Mouse (Mus musculus) adrenal gland, adult (tissue): ENCODE measurements around the gene Ncam1.

Source experiments
- DNase-seq, 2 experiments: peaks; one replicate each; pipeline ENCODE4 v3.0.0; 2022 to 2023; ENCODE audit warnings: low spot score in 1 of 2; ENCODE audit not compliant: inconsistent age in 2 of 2

Gene Ncam1

GRCm38 (mm10) chr9:49798806-49799205, at the start of gene Ncam1:
Ncam1 (minus strand) TSS chr9:49798925.
- peak; percentile 90 to 94 for DNase-seq

- no peak for DNase-seq
Observed at GRCm38 (mm10) chr9:49834013-49834412, 35.3 kb upstream of the Ncam1 start.

GRCm38 (mm10) chr9:49827671-49828070, 28.9 kb upstream of the Ncam1 start:
- DNase-seq: peak; percentile 74 to 84

- peak; percentile 20 to 76 for DNase-seq
Observed at GRCm38 (mm10) chr9:49816115-49816650, 17.5 kb upstream of the Ncam1 start.

- DNase-seq: no peak
Observed at GRCm38 (mm10) chr9:49814442-49814841, 15.7 kb upstream of the Ncam1 start.

- DNase-seq: no peak
Observed at GRCm38 (mm10) chr9:49803222-49803621, 4.5 kb upstream of the Ncam1 start.

- peak; percentile 70 to 84 for DNase-seq
Observed at GRCm38 (mm10) chr9:49797821-49798571, 729 bp downstream of the Ncam1 start.

GRCm38 (mm10) chr9:49797508-49797820, 1.3 kb downstream of the Ncam1 start:
- DNase-seq: no peak

GRCm38 (mm10) chr9:49796618-49797507, 1.9 kb downstream of the Ncam1 start:
- peak; percentile 80 to 89 for DNase-seq

GRCm38 (mm10) chr9:49795881-49796280, 2.8 kb downstream of the Ncam1 start:
- DNase-seq: no peak

- peak in 1 of 2 experiments; percentile 37 for DNase-seq
Observed at GRCm38 (mm10) chr9:49793987-49794550, 4.7 kb downstream of the Ncam1 start.

GRCm38 (mm10) chr9:49793241-49793640, 5.5 kb downstream of the Ncam1 start:
- no peak for DNase-seq

- DNase-seq: no peak
Observed at GRCm38 (mm10) chr9:49792646-49793045, 6.1 kb downstream of the Ncam1 start.

- no peak for DNase-seq
Observed at GRCm38 (mm10) chr9:49781016-49781772, 17.5 kb downstream of the Ncam1 start.

GRCm38 (mm10) chr9:49777015-49777637, 21.6 kb downstream of the Ncam1 start:
- no peak for DNase-seq

GRCm38 (mm10) chr9:49766634-49767033, 32.1 kb downstream of the Ncam1 start:
- DNase-seq: no peak

GRCm38 (mm10) chr9:49760571-49760970, 38.2 kb downstream of the Ncam1 start:
- no peak for DNase-seq

- DNase-seq: peak; percentile 31 to 82
Observed at GRCm38 (mm10) chr9:49758436-49758835, 40.3 kb downstream of the Ncam1 start.

GRCm38 (mm10) chr9:49757986-49758385, 40.7 kb downstream of the Ncam1 start:
- no peak for DNase-seq

GRCm38 (mm10) chr9:49757582-49757981, 41.1 kb downstream of the Ncam1 start:
- DNase-seq: no peak
